Mouse (Mus musculus) forebrain, postnatal 0 days (tissue): Measurements from ENCODE around the gene Hdac10. TPM values are rescaled to one million over a fixed set of nuclear protein-coding genes. Genes with fewer than 3 reads are reported as not detected.
A peak's percentile ranks its signal among the peaks of the same experiment; 100 is the strongest.

Source experiments
- ATAC-seq: fragments of 200-750 bp; cut with Nextera tagmentation; 2 replicates; pipeline ENCODE4 v1.8.0; 2017; ENCODE audit warnings: mild to moderate bottlenecking, moderate library complexity
- DNase-seq: peaks from one replicate; pipeline ENCODE4 v3.0.0-alpha.2; 2015
- H3K27ac ChIP-seq: fragments of 300-500 bp; sonication (generic); 2 replicates; pipeline ENCODE4 v1.5.1; 2014; ENCODE audit warnings: low read depth, mild to moderate bottlenecking, antibody characterized with exemption, low read length, moderate library complexity, mixed read lengths
- H3K27me3 ChIP-seq: fragments of 300-500 bp; sonication (generic); 2 replicates; pipeline ENCODE4 v1.6.1; 2014; ENCODE audit warnings: mild to moderate bottlenecking, low read length, mixed read lengths; ENCODE audit not compliant: insufficient read depth
- H3K36me3 ChIP-seq: fragments of 300-500 bp; sonication (generic); 2 replicates; pipeline ENCODE4 v1.6.1; 2014; ENCODE audit warnings: mild to moderate bottlenecking, moderate library complexity; ENCODE audit not compliant: insufficient read depth
- H3K4me1 ChIP-seq: fragments of 300-500 bp; sonication (generic); 2 replicates; pipeline ENCODE4 v1.6.1; 2014; ENCODE audit warnings: antibody characterized with exemption; ENCODE audit not compliant: insufficient read depth
- H3K4me2 ChIP-seq: fragments of 300-500 bp; sonication (generic); 2 replicates; pipeline ENCODE4 v1.6.1; 2014; ENCODE audit warnings: low read depth, mild to moderate bottlenecking, moderate library complexity
- H3K4me3 ChIP-seq: fragments of 300-500 bp; sonication (generic); 2 replicates; pipeline ENCODE4 v1.5.1; 2014; ENCODE audit warnings: low read depth, low read length, mixed read lengths
- H3K9ac ChIP-seq: fragments of 300-500 bp; sonication (generic); 2 replicates; pipeline ENCODE4 v1.6.1; 2014; ENCODE audit warnings: mild to moderate bottlenecking
- H3K9me3 ChIP-seq: fragments of 300-500 bp; sonication (generic); 2 replicates; pipeline ENCODE4 v1.6.1; 2016; ENCODE audit warnings: low read length
- CTCF ChIP-seq: sonication (generic); IDR thresholded peaks from 2 replicates; pipeline ENCODE4 v1.5.1; 2016; ENCODE audit warnings: antibody characterized with exemption, control low read depth, low read depth
- WGBS: fragments of 180-500 bp; shearing (Covaris S2); extraction: QIAGEN DNeasy Blood & Tissue Kit; methylation state at CpG from one replicate; pipeline ENCODE4 v1.1.7; 2014; 5-methylcytosine and 5-hydroxymethylcytosine counted together
- polyA plus RNA-seq: library from polyadenylated mRNA; unstranded; fragments of >200 nt; fragmentation: Nextera tagmentation; extraction: Ambion mirVana; gene quantifications from 2 replicates; pipeline ENCODE4 v1.2.1, GENCODE M21; 2015
- total RNA-seq: library from RNA; depleted of rRNA; stranded (reverse); fragments of >200 nt; gene quantifications from 2 replicates; pipeline ENCODE4 v1.2.3, GENCODE M21; 2014

Gene Hdac10
- total and polyA plus RNA-seq, 2 experiments from 2014 or later, result 27.9 to 33.1 TPM

DNA sequence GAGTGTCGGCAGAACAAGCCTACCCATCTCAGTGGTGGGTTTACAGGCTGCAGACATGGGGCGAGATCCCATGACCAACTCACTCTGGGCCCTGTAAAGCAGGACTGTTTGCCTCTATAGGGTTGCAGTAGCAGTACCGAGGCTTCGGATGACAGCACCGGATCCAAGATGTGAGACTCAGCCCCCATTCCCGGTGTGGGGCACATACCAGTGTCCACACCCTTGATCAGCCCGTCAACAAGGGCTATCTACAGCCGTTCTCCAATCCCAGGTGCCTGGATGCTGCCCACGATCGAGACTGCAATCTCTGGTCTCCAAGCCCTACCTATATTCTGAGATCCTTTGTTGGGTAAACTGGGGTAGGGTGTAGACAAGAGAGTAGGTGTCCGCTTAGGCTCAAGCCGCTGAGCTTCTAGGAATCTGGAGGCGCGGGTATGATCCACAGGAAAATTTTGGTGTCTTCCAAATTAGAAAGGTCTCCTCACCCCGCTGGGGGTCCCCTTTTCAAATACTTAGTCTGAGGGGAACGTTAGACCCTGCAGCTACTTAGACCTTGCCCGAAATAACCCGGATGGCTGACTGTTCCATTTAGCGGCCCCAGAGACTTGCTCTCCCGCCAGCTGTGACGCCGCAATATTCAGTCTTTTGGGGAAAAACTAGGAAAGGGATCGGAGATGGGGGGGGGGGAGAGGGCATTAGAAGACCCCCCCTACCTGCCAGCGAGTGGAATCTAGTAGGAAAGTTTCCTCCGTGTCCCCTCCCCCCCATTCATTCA lies 20.2 kb upstream of the Hdac10 start:
- H3K27ac ChIP-seq, result peak overlapping the region; percentile 85
- DNase-seq (peak; percentile 57), ATAC-seq (peak; percentile 29)
- peaks cover 15% of the 10 kb centered on the region; the same call in 1 of the 2 replicates for H3K4me1 ChIP-seq
- no peaks in the 10 kb centered on the region for H3K9me3 ChIP-seq
- H3K4me2 ChIP-seq, result peak overlapping the region; percentile 83
- peak overlapping the region; percentile 87 for H3K9ac ChIP-seq
- no peaks in the 10 kb centered on the region for H3K27me3 ChIP-seq
- WGBS, result 3% methylated on average over 25 of the region's 25 CpGs
- H3K4me3 ChIP-seq, result peak overlapping the region; percentile 76
- peaks cover 14% of the 10 kb centered on the region for H3K36me3 ChIP-seq
- TF ChIP-seq CTCF, result no peak

DNA sequence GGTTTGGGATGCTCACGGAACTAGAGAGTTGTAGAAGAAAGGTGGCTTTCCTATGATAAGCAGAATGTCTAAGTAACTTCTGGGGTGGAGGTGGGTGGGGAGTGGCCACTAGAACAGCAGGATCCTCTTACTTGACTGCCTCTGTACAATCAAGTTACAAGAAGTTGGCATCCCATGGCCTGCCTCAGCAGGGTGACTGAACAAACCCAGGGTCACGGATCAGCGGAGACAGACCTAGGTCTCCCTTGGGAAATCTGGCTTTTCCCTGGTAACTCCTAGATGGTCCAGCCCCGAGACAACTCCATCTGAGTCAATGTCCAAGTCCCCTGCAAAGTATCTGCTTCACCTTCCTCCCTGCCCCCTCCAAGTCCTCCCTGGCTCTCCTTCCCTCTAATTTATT lies 19.4 kb upstream of the Hdac10 start:
- Histone ChIP-seq H3K9me3 (no peaks in the 10 kb centered on the region), H3K36me3 (peaks cover 14% of the 10 kb centered on the region), H3K4me3 (peak overlapping the region; percentile 76), H3K27me3 (no peaks in the 10 kb centered on the region), H3K27ac (no peak overlapping the region), H3K9ac (0 out of 2 replicates have a peak overlapping the region, but pooled peaks have one; percentile 87), H3K4me1 (peaks cover 15% of the 10 kb centered on the region; the same call in 1 of the 2 replicates), H3K4me2 (peak overlapping the region; percentile 83)
- no peak for TF ChIP-seq CTCF
- ATAC-seq, result no peak
- WGBS, result 53% methylated on average over 4 of the region's 4 CpGs
- DNase-seq, result no peak

DNA sequence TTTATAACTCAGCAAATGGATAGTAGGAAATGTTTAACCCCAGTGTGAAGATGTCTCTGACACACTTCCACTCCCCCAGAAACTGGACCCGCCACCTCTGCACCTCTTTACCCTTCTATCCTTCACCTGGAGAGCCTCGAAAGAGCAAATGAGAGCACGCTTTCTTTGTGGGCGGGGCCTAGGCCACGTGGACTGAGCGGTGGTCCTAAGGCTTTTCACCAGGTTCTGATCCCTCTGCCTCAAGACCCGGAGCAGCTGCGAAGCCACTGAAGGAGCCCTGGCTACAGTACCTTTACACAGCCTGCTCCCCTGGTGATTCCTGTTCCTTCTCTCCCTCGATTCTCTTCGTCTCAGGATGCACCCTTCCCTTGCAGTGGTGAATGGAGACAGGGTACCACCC lies 19.0 kb upstream of the Hdac10 start:
- H3K27ac ChIP-seq, result no peak overlapping the region
- ATAC-seq (no peak), DNase-seq (no peak)
- H3K4me2 ChIP-seq, result peak overlapping the region; percentile 83
- TF ChIP-seq CTCF, result no peak
- peak overlapping the region; percentile 55; the same call in 1 of the 2 replicates for H3K9ac ChIP-seq
- WGBS, result 18% methylated on average over 10 of the region's 10 CpGs
- peaks cover 14% of the 10 kb centered on the region for H3K36me3 ChIP-seq
- peak overlapping the region; percentile 76 for H3K4me3 ChIP-seq
- no peaks in the 10 kb centered on the region for H3K27me3 ChIP-seq
- peaks cover 15% of the 10 kb centered on the region; the same call in 1 of the 2 replicates for H3K4me1 ChIP-seq
- H3K9me3 ChIP-seq, result no peaks in the 10 kb centered on the region

DNA sequence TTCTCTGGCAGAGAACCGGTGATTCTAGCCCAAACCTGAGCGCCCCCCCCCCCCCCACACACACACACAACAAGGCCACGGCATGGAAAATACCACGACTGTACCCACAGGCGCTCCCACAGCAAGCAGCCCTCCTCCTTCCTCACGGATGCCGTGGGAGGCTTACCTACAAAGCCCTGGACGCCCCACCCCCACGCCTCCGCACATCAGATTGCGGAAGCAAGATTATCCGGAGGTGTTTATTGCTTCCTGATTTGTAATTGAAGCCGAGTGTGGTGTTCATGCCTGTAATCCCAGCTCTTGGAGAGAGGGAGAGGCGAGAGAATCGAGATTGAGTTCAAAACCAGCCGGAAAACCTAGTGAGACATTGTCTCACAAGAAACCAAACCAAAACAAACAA lies 18.5 kb upstream of the Hdac10 start:
- ATAC-seq (peak; percentile 14; the same call in 1 of the 2 replicates), DNase-seq (peak; percentile 49)
- Histone ChIP-seq H3K4me1 (peaks cover 15% of the 10 kb centered on the region; the same call in 1 of the 2 replicates), H3K27ac (peak overlapping the region; percentile 59), H3K9ac (peak overlapping the region; percentile 55), H3K4me2 (peak overlapping the region; percentile 83), H3K27me3 (no peaks in the 10 kb centered on the region), H3K36me3 (peaks cover 14% of the 10 kb centered on the region), H3K4me3 (peak overlapping the region; percentile 76), H3K9me3 (no peaks in the 10 kb centered on the region)
- no peak for TF ChIP-seq CTCF
- 8% methylated on average over 16 of the region's 16 CpGs for WGBS

DNA sequence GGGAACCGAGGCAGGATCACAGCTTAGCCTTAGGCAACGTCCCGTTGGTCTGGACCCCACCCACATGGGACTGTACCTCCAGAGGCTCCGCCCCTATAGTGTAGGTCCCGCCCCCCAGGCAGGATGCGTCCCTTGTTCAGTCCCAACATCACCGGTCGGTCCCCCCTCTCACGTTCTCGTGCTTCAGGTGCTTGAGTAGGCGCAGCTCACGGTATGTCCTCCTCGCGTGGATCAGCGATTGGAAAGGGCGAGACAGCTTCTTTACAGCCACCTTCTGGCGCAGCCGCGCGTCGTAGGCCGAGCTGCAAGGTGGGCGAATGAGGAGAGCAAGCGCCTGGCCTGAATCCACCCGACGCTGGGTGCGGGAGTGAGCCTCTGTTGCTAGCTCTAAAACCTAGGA lies 18.0 kb upstream of the Hdac10 start:
- peak overlapping the region; percentile 59 for H3K27ac ChIP-seq
- H3K9ac ChIP-seq, result peak overlapping the region; percentile 55
- WGBS, result 4% methylated on average over 26 of the region's 27 CpGs
- ATAC-seq, result peak; percentile 34; the same call in 1 of the 2 replicates
- H3K4me2 ChIP-seq, result peak overlapping the region; percentile 83
- peaks cover 15% of the 10 kb centered on the region; the same call in 1 of the 2 replicates for H3K4me1 ChIP-seq
- H3K4me3 ChIP-seq, result peak overlapping the region; percentile 76
- H3K36me3 ChIP-seq, result peaks cover 14% of the 10 kb centered on the region
- no peaks in the 10 kb centered on the region for H3K27me3 ChIP-seq
- TF ChIP-seq CTCF, result 0 out of 2 replicates have a peak, but pooled peaks have one; percentile 24
- DNase-seq, result peak; percentile 72
- H3K9me3 ChIP-seq, result no peaks in the 10 kb centered on the region

DNA sequence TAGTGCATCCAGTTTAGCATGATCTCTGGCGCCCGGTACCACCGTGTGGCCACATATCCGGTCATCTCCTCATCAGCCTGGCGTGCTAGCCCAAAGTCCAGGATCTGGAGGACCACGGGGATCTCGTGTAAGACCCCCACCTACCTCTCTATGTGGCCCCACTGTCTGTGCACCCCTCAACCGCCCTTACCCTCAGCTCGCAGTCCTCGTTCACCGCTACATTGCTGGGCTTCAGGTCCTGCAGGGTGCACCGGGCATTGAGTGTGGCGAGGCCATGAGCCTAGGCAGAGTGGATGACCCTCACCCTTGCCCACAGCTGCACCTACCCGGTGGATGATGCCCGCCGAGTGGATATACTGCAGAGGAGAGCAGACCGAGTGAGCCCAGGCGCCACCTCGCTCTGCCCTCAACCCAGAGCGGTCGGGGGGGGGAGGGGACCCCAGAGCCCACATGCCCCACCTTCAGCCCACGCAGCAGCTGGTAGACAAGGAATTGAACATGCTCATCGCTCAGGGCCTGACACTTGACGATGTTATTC lies 17.4 kb upstream of the Hdac10 start:
- Histone ChIP-seq H3K4me1 (peaks cover 15% of the 10 kb centered on the region; the same call in 1 of the 2 replicates), H3K9ac (peak overlapping the region; percentile 55), H3K9me3 (no peaks in the 10 kb centered on the region), H3K27ac (no peak overlapping the region), H3K27me3 (no peaks in the 10 kb centered on the region; the same call in 1 of the 2 replicates), H3K4me2 (peak overlapping the region; percentile 83), H3K4me3 (peak overlapping the region; percentile 76; the same call in 1 of the 2 replicates), H3K36me3 (peaks cover 14% of the 10 kb centered on the region)
- 84% methylated on average over 24 of the region's 24 CpGs for WGBS
- DNase-seq (no peak), ATAC-seq (no peak)
- TF ChIP-seq CTCF, result no peak

DNA sequence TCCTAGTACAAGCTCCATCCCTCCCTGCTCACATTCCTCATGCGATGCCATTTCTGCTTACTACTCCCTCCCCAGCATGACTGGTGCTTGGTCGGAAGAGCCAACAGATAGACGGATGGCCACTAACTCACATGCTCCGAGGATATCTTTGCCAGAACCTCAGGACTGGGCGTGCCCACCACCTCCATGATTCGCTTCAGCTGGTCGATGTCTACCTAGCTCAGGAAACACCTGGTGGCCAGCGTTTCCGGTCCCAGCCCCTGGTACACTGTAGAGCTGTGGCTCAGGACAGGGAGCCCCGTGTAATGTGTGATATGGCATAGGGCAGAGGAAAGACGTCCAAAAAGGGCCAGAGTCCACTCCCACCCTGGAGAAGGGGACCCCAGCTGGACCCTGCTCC lies 16.5 kb upstream of the Hdac10 start:
- no peak overlapping the region for H3K9ac ChIP-seq
- TF ChIP-seq CTCF, result no peak

More for the DNA sequence above, 16.5 kb upstream of the Hdac10 start:
- H3K4me3 ChIP-seq, result no peak overlapping the region
- ATAC-seq, result no peak
- DNase-seq, result no peak
- H3K27ac ChIP-seq, result no peak overlapping the region
- no peak overlapping the region for H3K4me2 ChIP-seq
- WGBS, result 91% methylated on average over 11 of the region's 11 CpGs
- no peaks in the 10 kb centered on the region for H3K9me3 ChIP-seq
- H3K36me3 ChIP-seq, result peaks cover 14% of the 10 kb centered on the region
- H3K27me3 ChIP-seq, result no peaks in the 10 kb centered on the region; the same call in 1 of the 2 replicates
- peaks cover 17% of the 10 kb centered on the region; the same call in 1 of the 2 replicates for H3K4me1 ChIP-seq
